Mouse (Mus musculus): ENCODE data around the gene Inpp4a.
A peak's percentile ranks its signal among the peaks of the same experiment; 100 is the strongest.

The Inpp4a gene

GRCm38 (mm10) chr1:37299540-37300491, at the start of gene Inpp4a:
Inpp4a (plus strand) TSS chr1:37299865.
- peak; percentile 97 for DNase-seq (ENCODE audit: low read depth, low spot score)

- peak; percentile 92 for DNase-seq (ENCODE audit: low read depth, low spot score)
Observed at GRCm38 (mm10) chr1:37250643-37251310, 48.9 kb upstream of the Inpp4a start.

- DNase-seq (ENCODE audit: low read depth, low spot score) = no peak
Observed at GRCm38 (mm10) chr1:37258443-37258842, 41.2 kb upstream of the Inpp4a start.

GRCm38 (mm10) chr1:37272464-37272863, 27.2 kb upstream of the Inpp4a start:
- DNase-seq (ENCODE audit: low read depth, low spot score) = peak; percentile 86

GRCm38 (mm10) chr1:37286556-37286955, 13.1 kb upstream of the Inpp4a start:
- DNase-seq (ENCODE audit: low read depth, low spot score) = no peak

GRCm38 (mm10) chr1:37287748-37288147, 11.9 kb upstream of the Inpp4a start:
- DNase-seq (ENCODE audit: low read depth, low spot score) = no peak

GRCm38 (mm10) chr1:37288181-37288935, 11.3 kb upstream of the Inpp4a start:
- DNase-seq (ENCODE audit: low read depth, low spot score) = peak; percentile 88

- DNase-seq (ENCODE audit: low read depth, low spot score) = no peak
Observed at GRCm38 (mm10) chr1:37288941-37289340, 10.7 kb upstream of the Inpp4a start.

- DNase-seq (ENCODE audit: low read depth, low spot score) = no peak
Observed at GRCm38 (mm10) chr1:37296414-37296813, 3.3 kb upstream of the Inpp4a start.

GRCm38 (mm10) chr1:37298904-37299303, 761 bp upstream of the Inpp4a start:
- DNase-seq (ENCODE audit: low read depth, low spot score) = no peak

- DNase-seq (ENCODE audit: low read depth, low spot score) = peak; percentile 31
Observed at GRCm38 (mm10) chr1:37300650-37301049, 985 bp downstream of the Inpp4a start.

- DNase-seq (ENCODE audit: low read depth, low spot score) = no peak
Observed at GRCm38 (mm10) chr1:37302801-37303200, 3.1 kb downstream of the Inpp4a start.

- DNase-seq (ENCODE audit: low read depth, low spot score) = no peak
Observed at GRCm38 (mm10) chr1:37305691-37306287, 6.1 kb downstream of the Inpp4a start.

- DNase-seq (ENCODE audit: low read depth, low spot score) = no peak
Observed at GRCm38 (mm10) chr1:37307586-37307985, 7.9 kb downstream of the Inpp4a start.

GRCm38 (mm10) chr1:37308021-37308742, 8.5 kb downstream of the Inpp4a start:
- no peak for DNase-seq (ENCODE audit: low read depth, low spot score)

GRCm38 (mm10) chr1:37308743-37309100, 9.1 kb downstream of the Inpp4a start:
- no peak for DNase-seq (ENCODE audit: low read depth, low spot score)

GRCm38 (mm10) chr1:37309939-37310515, 10.4 kb downstream of the Inpp4a start:
- DNase-seq (ENCODE audit: low read depth, low spot score) = no peak

- DNase-seq (ENCODE audit: low read depth, low spot score) = no peak
Observed at GRCm38 (mm10) chr1:37314338-37314737, 14.7 kb downstream of the Inpp4a start.

- DNase-seq (ENCODE audit: low read depth, low spot score) = no peak
Observed at GRCm38 (mm10) chr1:37317644-37318285, 18.1 kb downstream of the Inpp4a start.

GRCm38 (mm10) chr1:37318558-37318957, 18.9 kb downstream of the Inpp4a start:
- DNase-seq (ENCODE audit: low read depth, low spot score) = no peak
